Mouse (Mus musculus): ENCODE measurements around the gene Upk2. TPM values are rescaled to one million over a fixed set of nuclear protein-coding genes. Genes with fewer than 3 reads are reported as not detected.

Upk2 gene
- total and polyA plus RNA-seq, 3 experiments = not detected

DNA sequence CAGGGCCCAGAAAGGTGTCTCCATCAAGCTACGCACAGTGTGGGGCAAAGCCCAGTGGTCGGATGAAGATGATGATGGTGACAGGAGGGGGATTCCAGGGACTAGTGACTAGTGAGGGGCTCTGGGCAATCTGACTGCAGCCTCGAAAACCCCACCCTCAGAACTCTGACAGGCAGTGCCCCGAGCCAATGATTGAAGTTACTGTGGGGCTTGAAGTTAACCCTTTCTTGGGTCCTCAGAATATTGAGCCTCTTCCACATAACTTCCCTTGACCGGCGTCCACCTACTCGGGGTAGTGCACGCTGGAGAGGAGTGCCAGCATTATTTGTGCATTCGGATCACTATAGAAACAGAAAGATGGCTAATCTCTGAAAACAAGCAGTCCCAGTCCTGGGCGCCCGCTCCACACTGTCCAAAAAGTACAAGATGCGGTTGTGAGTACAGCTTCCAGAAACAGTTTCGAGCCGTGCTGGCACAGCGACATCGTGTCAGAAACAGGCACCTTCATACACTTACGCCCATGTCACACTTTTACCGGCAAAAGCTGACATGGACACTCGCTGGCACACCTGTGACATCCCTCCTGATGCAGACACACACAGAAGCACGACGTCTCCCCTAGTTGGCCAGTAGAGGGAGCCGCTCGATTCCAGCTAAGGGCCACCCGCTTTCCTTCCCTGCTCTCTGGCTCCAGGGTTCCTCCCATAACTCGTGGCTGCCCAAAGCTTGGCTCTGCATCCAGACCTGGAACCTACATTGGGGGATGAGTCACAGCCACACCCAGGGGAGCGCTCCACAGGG is 25.1 kb upstream of the Upk2 start:
- TF ChIP-seq CTCF (conservative IDR thresholded peaks at IDR 0.05 in 1 of 2, IDR thresholded peaks at IDR 0.05 in 1 of 2; ENCODE audit: low read depth in 2 of 2, low read length in 2 of 2) (peak; percentile 73 to 85), HCFC1 (IDR thresholded peaks at IDR 0.05; ENCODE audit: low read depth, low read length) (no peak), RAD21 (IDR thresholded peaks at IDR 0.05; ENCODE audit: low read depth, low read length) (peak; percentile 64), SMC3 (IDR thresholded peaks at IDR 0.05; ENCODE audit: low read depth, low read length) (peak; percentile 84), JUND (conservative IDR thresholded peaks at IDR 0.05; ENCODE audit: low read depth, low read length) (no peak), MYC (IDR thresholded peaks at IDR 0.05; ENCODE audit: low read depth, low read length) (peak; percentile 45; the same call in 1 of the 2 replicates)
- Histone ChIP-seq H3K79me2 (replicated peaks; ENCODE audit: control insufficient read depth, extremely low read depth, insufficient read depth, poor library complexity, severe bottlenecking) (no peaks in the 10 kb centered on the region), H3K9me3 (replicated peaks; ENCODE audit: low read length) (no peaks in the 10 kb centered on the region), H3K4me1 (ENCODE audit: control insufficient read depth in 1 of 2, insufficient read depth in 2 of 2) (peaks cover 11 to 54% of the 10 kb centered on the region in 2 experiments), H3K4me3 (replicated peaks in 1 of 3; ENCODE audit: low read depth in 2 of 3, low read length in 2 of 3, poor library complexity in 1 of 3) (peak overlapping the region; percentile 16 to 38 (median 35)), H3K36me3 (replicated peaks in 1 of 2; ENCODE audit: control insufficient read depth in 1 of 2, insufficient read depth in 1 of 2, low read length in 1 of 2) (no peaks in the 10 kb centered on the region), H3K27ac (ENCODE audit: insufficient read depth, low read depth) (no peak overlapping the region), H3K9ac (ENCODE audit: insufficient read depth, low read depth) (peak overlapping the region; percentile 6; the same call in 1 of the 2 replicates), H3K4me2 (ENCODE audit: insufficient read depth, low read depth, poor library complexity, severe bottlenecking) (peak overlapping the region; percentile 91), H3K27me3 (replicated peaks) (peaks cover 5% of the 10 kb centered on the region)
- in situ Hi-C loops (cut with MboI; ENCODE audit: low pct_ligation_motif_present, low pct_unique_long_range_greater_than_20kb, low sequenced_read_pairs) = no loop called here
- DNase-seq (ENCODE audit: extremely low read depth) = peak; percentile 73
- dilution Hi-C loops (cut with MboI; ENCODE audit: extremely low pct_ligation_motif_present, extremely low pct_unique_long_range_greater_than_20kb, low sequenced_read_pairs) = no loop called here

DNA sequence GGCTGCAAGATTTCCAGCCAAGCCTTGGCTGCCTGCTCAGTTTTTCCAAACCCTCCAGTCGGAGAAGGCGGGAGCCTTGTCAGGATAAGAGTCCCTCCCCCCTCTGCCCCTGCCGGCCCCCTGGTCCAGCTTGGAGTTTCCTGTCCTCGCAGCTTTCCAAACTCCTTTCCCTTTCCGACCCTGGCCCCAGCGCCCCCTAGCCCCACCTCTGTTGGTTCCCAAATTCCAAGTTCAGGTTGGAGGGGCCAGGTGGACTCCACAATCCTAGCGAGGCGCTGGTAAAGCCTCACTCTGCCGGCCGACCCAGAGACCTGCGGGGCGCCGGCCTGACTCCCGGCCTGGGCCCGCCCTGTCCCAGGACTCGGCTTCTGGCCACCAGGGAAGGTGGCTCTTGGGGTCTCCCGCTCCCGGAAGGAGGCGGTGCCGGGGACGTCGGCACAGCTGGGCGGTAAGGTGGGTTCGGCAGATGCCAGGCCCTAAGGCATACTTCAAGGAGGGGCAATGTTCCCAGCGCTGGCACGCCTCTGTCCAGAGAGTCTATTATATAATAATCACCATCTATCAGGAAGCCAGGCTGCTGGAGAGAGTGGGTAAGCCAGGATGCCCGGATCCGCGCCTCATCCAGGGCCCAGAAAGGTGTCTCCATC is 24.3 kb upstream of the Upk2 start:
- Histone ChIP-seq H3K4me3 (replicated peaks in 1 of 3; ENCODE audit: low read depth in 2 of 3, low read length in 2 of 3, poor library complexity in 1 of 3) (peak overlapping the region; percentile 16 to 38 (median 35)), H3K9ac (ENCODE audit: insufficient read depth, low read depth) (peak overlapping the region; percentile 6; the same call in 1 of the 2 replicates), H3K27ac (ENCODE audit: insufficient read depth, low read depth) (no peak overlapping the region), H3K4me2 (ENCODE audit: insufficient read depth, low read depth, poor library complexity, severe bottlenecking) (peak overlapping the region; percentile 91), H3K36me3 (replicated peaks in 1 of 2; ENCODE audit: control insufficient read depth in 1 of 2, insufficient read depth in 1 of 2, low read length in 1 of 2) (no peaks in the 10 kb centered on the region), H3K79me2 (replicated peaks; ENCODE audit: control insufficient read depth, extremely low read depth, insufficient read depth, poor library complexity, severe bottlenecking) (no peaks in the 10 kb centered on the region), H3K4me1 (ENCODE audit: control insufficient read depth in 1 of 2, insufficient read depth in 2 of 2) (peaks cover 6 to 46% of the 10 kb centered on the region in 2 experiments), H3K27me3 (replicated peaks) (peaks cover 5% of the 10 kb centered on the region), H3K9me3 (replicated peaks; ENCODE audit: low read length) (no peaks in the 10 kb centered on the region)
- in situ Hi-C loops (cut with MboI; ENCODE audit: low pct_ligation_motif_present, low pct_unique_long_range_greater_than_20kb, low sequenced_read_pairs) = no loop called here
- DNase-seq (ENCODE audit: extremely low read depth) = no peak
- dilution Hi-C loops (cut with MboI; ENCODE audit: extremely low pct_ligation_motif_present, extremely low pct_unique_long_range_greater_than_20kb, low sequenced_read_pairs) = no loop called here
- no peak for TF ChIP-seq ZC3H11A (IDR thresholded peaks at IDR 0.05; ENCODE audit: low read depth, low read length)
- TF ChIP-seq NRF1 (IDR thresholded peaks at IDR 0.05; ENCODE audit: low read depth, low read length) = no peak
- TF ChIP-seq JUN (IDR thresholded peaks at IDR 0.05; ENCODE audit: insufficient read depth, low read depth, low read length) = no peak
- TF ChIP-seq CHD1 (IDR thresholded peaks at IDR 0.05; ENCODE audit: low read depth, low read length) = no peak
- no peak for TF ChIP-seq MEF2A (IDR thresholded peaks at IDR 0.05; ENCODE audit: borderline replicate concordance, low read depth, low read length)
- no peak for TF ChIP-seq SIN3A (IDR thresholded peaks at IDR 0.05; ENCODE audit: low read length)
- no peak for TF ChIP-seq TBP (conservative IDR thresholded peaks at IDR 0.05; ENCODE audit: low read depth, low read length)
- no peak for TF ChIP-seq ZMIZ1 (IDR thresholded peaks at IDR 0.05; ENCODE audit: low read depth, low read length)
- TF ChIP-seq CHD2 (IDR thresholded peaks at IDR 0.05; ENCODE audit: low read length) = no peak; the same call in 1 of the 2 replicates
- TF ChIP-seq ELF1 (IDR thresholded peaks at IDR 0.05; ENCODE audit: low read depth, low read length) = no peak
- TF ChIP-seq ETS1 (conservative IDR thresholded peaks at IDR 0.05; ENCODE audit: low read depth, low read length) = no peak
- TF ChIP-seq HCFC1 (IDR thresholded peaks at IDR 0.05; ENCODE audit: low read depth, low read length) = no peak
- no peak for TF ChIP-seq BHLHE40 (IDR thresholded peaks at IDR 0.05; ENCODE audit: low read depth, low read length)
- no peak for TF ChIP-seq MXI1 (IDR thresholded peaks at IDR 0.05; ENCODE audit: low read depth, low read length)
- TF ChIP-seq RAD21 (IDR thresholded peaks at IDR 0.05; ENCODE audit: low read depth, low read length) = no peak
- no peak for TF ChIP-seq UBTF (IDR thresholded peaks at IDR 0.05; ENCODE audit: low read depth, low read length)
- TF ChIP-seq POLR2AphosphoS2 (IDR thresholded peaks at IDR 0.05; ENCODE audit: low read depth, low read length) = no peak
- TF ChIP-seq ZNF384 (IDR thresholded peaks at IDR 0.05; ENCODE audit: low read depth, low read length) = no peak
- TF ChIP-seq CTCF (conservative IDR thresholded peaks at IDR 0.05 in 1 of 2, IDR thresholded peaks at IDR 0.05 in 1 of 2; ENCODE audit: low read depth in 2 of 2, low read length in 2 of 2) = no peak
